Mouse (Mus musculus) liver, embryonic 13.5 days (tissue): ENCODE results near the gene Lipc. TPM values are rescaled to one million over a fixed set of nuclear protein-coding genes. Genes with fewer than 3 reads are reported as not detected.

Experiments used
- ATAC-seq: fragments of 200-750 bp; cut with Nextera tagmentation; 2 replicates; pipeline ENCODE4 v1.8.0; 2017; ENCODE audit warnings: low read depth, mild to moderate bottlenecking, moderate number of reproducible peaks, moderate library complexity
- DNase-seq: peaks from one replicate; pipeline ENCODE4 v3.0.0; 2022
- H3K27ac ChIP-seq: fragments of 300-500 bp; sonication (generic); 2 replicates; pipeline ENCODE4 v1.5.1; 2015; ENCODE audit warnings: moderate library complexity, mild to moderate bottlenecking, inconsistent platforms
- H3K27me3 ChIP-seq: fragments of 300-500 bp; sonication (generic); 2 replicates; pipeline ENCODE4 v1.6.1; 2015; ENCODE audit warnings: mild to moderate bottlenecking, inconsistent platforms
- H3K36me3 ChIP-seq: fragments of 300-500 bp; sonication (generic); 2 replicates; pipeline ENCODE4 v1.6.1; 2015; ENCODE audit warnings: mild to moderate bottlenecking, inconsistent platforms
- H3K4me1 ChIP-seq: fragments of 300-500 bp; sonication (generic); replicated peaks from 2 replicates; pipeline ENCODE4 v1.6.1; 2015; ENCODE audit warnings: inconsistent platforms
- H3K4me2 ChIP-seq: fragments of 300-500 bp; sonication (generic); 2 replicates; pipeline ENCODE4 v1.6.1; 2015; ENCODE audit warnings: inconsistent platforms, mild to moderate bottlenecking, moderate library complexity
- H3K4me3 ChIP-seq: fragments of 300-500 bp; sonication (generic); replicated peaks from 2 replicates; pipeline ENCODE4 v1.5.1; 2015; ENCODE audit warnings: mild to moderate bottlenecking, inconsistent platforms
- H3K9ac ChIP-seq: fragments of 300-500 bp; sonication (generic); 2 replicates; pipeline ENCODE4 v1.6.1; 2015; ENCODE audit warnings: mild to moderate bottlenecking, inconsistent platforms
- H3K9me3 ChIP-seq: fragments of 300-500 bp; sonication (generic); replicated peaks from 2 replicates; pipeline ENCODE4 v1.6.1; 2016; ENCODE audit warnings: inconsistent platforms
- WGBS: fragments of 180-500 bp; shearing (Covaris S2); methylation state at CpG from one replicate; pipeline ENCODE4 v1.1.7; 2015; ENCODE audit not compliant: insufficient replicate concordance; 5-methylcytosine and 5-hydroxymethylcytosine counted together
- polyA plus RNA-seq: library from polyadenylated mRNA; unstranded; fragments of >200 nt; fragmentation: Nextera tagmentation; extraction: Ambion mirVana; gene quantifications from 2 replicates; pipeline ENCODE4 v1.2.1, GENCODE M21; 2015

The Lipc gene
- 19.7 and 24.6 TPM in 2 replicates for polyA plus RNA-seq

DNA sequence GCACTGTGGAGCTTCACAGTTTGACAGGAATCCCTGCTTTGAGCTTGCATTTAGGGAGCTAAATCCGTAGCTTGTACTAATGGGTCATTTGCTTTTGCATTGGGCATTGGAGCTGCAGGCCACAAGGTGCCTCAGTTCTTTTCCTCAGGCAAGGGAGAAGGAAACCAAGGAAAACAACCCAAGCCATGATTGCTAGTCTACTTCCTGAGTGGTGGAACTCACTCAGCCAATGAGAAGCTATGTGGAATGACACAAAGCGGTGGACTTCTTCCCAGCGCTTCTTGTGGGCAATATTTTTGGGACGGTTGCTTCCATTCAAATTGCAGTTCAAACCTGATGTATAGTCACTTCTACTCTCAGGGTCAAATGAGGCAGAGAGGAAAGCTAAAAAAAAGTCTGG is at the start of gene Lipc:
Gene Lipc, minus strand, starts transcription at position 101 of the 400 bp plus-strand sequence.
- no peaks in the 10 kb centered on the region for H3K9me3 ChIP-seq
- no peak within 1 kb of the TSS for H3K27ac ChIP-seq
- H3K4me3 ChIP-seq, result no peak within 1 kb of the TSS
- H3K36me3 ChIP-seq, result no peaks in the 10 kb centered on the region
- DNase-seq, result no peak
- 84% methylated on average over 4 of the region's 4 CpGs for WGBS
- no peaks in the 10 kb centered on the region for H3K27me3 ChIP-seq
- H3K4me1 ChIP-seq, result 0 out of 2 replicates have a peak, but pooled peaks cover 2% of the 10 kb centered on the region
- no peak for ATAC-seq
- H3K9ac ChIP-seq, result no peak within 1 kb of the TSS
- H3K4me2 ChIP-seq, result no peak within 1 kb of the TSS

DNA sequence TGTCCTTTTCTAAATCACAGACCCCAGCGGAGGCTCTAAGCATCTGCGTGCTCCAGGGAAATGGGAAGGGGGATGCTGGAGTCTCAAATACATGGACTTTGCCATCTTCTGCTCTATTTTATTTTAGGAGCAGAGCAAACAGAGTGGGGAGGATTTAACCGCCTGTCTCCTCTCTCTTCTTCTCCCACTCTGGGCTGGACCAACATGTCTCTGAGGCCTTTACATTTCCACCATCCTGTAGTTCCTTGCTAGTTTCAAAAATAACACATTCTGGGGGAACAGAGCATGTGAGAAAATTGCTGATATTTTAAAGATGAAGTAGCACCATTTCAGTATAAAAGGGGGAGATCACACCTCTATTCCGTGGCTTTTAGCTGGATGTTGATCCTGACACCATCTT is 47.1 kb upstream of the Lipc start:
- DNase-seq, result no peak
- no peak overlapping the region for H3K4me3 ChIP-seq
- no peak for ATAC-seq
- no peaks in the 10 kb centered on the region for H3K27me3 ChIP-seq
- H3K27ac ChIP-seq, result no peak overlapping the region
- no peaks in the 10 kb centered on the region for H3K36me3 ChIP-seq
- no peaks in the 10 kb centered on the region for H3K4me1 ChIP-seq
- 68% methylated on average over 4 of the region's 4 CpGs for WGBS
- H3K9me3 ChIP-seq, result no peaks in the 10 kb centered on the region
- no peak overlapping the region for H3K4me2 ChIP-seq
- H3K9ac ChIP-seq, result no peak overlapping the region

DNA sequence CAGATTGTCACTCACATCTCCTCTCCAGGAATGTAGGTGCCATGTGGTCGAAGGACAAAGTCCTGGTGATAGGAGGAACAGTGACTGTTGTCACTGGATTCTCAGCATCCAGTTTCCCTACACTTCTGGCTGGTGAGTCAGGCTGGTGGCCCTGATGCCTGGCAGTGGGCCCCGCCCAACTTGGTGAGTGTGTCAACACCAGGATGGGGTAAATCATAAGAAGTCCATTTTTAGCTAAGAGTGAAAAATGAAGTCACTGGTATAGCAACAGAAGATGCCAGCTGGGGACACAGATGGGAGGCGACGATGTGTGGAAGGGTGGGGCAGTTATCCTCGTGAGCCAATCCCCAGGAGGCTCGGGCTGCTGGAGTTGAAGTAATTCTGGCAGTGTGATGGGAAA is 46.7 kb upstream of the Lipc start:
- ATAC-seq, result no peak
- DNase-seq, result no peak
- no peaks in the 10 kb centered on the region for H3K9me3 ChIP-seq
- WGBS, result 60% methylated on average over 6 of the region's 6 CpGs
- H3K4me1 ChIP-seq, result no peaks in the 10 kb centered on the region
- H3K4me3 ChIP-seq, result no peak overlapping the region
- H3K36me3 ChIP-seq, result no peaks in the 10 kb centered on the region
- H3K9ac ChIP-seq, result no peak overlapping the region
- no peaks in the 10 kb centered on the region for H3K27me3 ChIP-seq
- H3K27ac ChIP-seq, result no peak overlapping the region
- no peak overlapping the region for H3K4me2 ChIP-seq

DNA sequence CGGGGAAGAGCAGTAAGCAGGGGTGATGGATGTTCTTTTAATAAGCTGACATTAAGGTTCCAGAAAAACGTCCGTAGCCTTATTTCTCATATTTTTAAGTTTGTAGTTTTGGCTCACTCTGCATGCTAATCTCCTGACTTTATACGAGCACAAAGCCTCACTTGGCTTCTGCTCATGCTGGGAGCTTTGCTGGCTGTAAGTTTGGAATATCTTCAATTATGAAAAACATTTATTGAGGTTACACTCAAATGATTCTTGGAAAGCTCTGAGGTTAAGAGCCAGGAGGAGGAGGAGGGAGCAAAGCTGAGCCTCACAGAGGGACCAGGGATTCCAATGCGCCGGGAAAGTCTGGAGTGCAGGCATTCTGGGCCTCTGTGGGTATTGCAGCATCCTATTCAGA is 41.3 kb upstream of the Lipc start:
- WGBS, result 62% methylated on average over 6 of the region's 6 CpGs

DNA sequence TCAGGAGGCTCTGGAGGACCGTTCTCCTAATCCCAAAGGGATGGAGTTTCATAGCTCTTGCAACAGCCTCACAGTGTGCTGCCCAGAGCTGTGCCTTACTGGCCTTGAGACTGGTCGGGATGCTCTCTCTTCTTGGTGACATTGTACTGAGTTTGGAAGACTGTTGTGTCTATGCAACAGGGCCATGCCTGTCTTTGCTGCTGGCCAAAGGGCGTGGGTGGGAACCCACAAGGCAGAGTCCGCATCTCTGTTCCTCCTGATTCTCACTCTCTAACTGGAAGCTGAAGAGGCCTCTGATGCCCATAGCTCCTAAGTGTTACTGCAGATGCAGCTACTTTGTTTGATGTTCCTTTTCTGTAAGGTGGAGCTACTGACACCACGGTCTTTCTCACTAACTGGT is 39.4 kb upstream of the Lipc start:
- DNase-seq (no peak), ATAC-seq (no peak)
- H3K4me1 ChIP-seq, result 0 out of 2 replicates have a peak, but pooled peaks cover 4% of the 10 kb centered on the region

More for the DNA sequence above, 41.3 kb upstream of the Lipc start:
- H3K27me3 ChIP-seq, result no peaks in the 10 kb centered on the region
- no peaks in the 10 kb centered on the region for H3K4me1 ChIP-seq
- H3K4me2 ChIP-seq, result no peak overlapping the region
- H3K27ac ChIP-seq, result no peak overlapping the region
- ATAC-seq, result no peak
- no peak overlapping the region for H3K4me3 ChIP-seq
- no peak overlapping the region for H3K9ac ChIP-seq
- no peaks in the 10 kb centered on the region for H3K9me3 ChIP-seq
- H3K36me3 ChIP-seq, result no peaks in the 10 kb centered on the region
- DNase-seq, result no peak

DNA sequence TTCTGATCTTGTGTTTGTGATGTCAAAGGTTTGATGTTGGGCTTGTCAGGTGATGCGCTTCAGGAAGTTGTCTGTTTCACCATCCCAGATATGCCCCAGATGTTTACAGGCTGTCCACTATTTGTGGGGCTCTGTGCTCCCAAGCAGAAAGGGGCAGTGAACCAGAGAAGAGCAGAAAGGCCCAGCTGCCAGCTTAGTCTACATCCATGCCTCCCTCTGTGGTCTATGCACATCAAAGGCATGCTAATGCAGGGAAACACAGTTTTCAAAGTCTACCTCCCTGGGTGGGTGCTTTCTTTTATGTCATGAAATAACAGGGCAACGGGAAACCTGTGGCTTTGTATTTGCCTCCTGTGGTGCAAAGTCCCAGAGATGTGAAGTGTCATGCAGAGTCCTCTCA is 35.2 kb upstream of the Lipc start:
- H3K9me3 ChIP-seq, result 0 out of 2 replicates have a peak, but pooled peaks cover 8% of the 10 kb centered on the region
- H3K4me1 ChIP-seq, result peaks cover 9% of the 10 kb centered on the region
- no peaks in the 10 kb centered on the region for H3K27me3 ChIP-seq
- no peak overlapping the region for H3K9ac ChIP-seq
- H3K36me3 ChIP-seq, result no peaks in the 10 kb centered on the region
- no peak overlapping the region for H3K27ac ChIP-seq
- H3K4me3 ChIP-seq, result no peak overlapping the region
- no peak overlapping the region for H3K4me2 ChIP-seq
- 56% methylated on average over 2 of the region's 2 CpGs for WGBS
- ATAC-seq (no peak), DNase-seq (no peak)

More for the DNA sequence above, 39.4 kb upstream of the Lipc start:
- no peak overlapping the region for H3K9ac ChIP-seq
- H3K27me3 ChIP-seq, result no peaks in the 10 kb centered on the region
- H3K36me3 ChIP-seq, result no peaks in the 10 kb centered on the region
- H3K9me3 ChIP-seq, result no peaks in the 10 kb centered on the region
- H3K4me2 ChIP-seq, result no peak overlapping the region
- H3K27ac ChIP-seq, result no peak overlapping the region
- WGBS, result 66% methylated on average over 5 of the region's 5 CpGs
- no peak overlapping the region for H3K4me3 ChIP-seq

DNA sequence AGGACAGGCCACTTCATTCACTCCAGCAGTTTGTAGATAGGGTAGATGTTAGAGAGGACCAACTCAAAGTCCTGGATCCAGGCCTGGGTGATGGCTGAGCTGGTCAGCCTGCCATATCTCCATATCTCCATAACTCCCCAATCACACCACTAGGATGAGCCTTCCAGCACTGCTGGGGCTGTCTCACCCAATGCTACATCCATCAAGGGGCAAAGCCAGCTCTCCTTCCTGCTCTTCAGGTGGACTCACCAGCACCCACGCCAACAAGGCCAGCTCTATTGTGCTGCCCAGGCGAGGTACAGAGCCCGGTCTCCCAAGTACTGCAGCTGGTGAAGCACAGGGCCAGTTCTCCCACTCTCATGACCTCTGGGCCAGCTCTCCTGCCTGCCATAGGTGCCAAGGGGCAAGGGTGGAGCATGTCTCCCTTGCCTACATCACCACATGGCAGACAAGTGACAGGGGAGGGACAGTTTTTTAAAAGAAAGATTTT is 31.0 kb upstream of the Lipc start:
- no peak for DNase-seq
- WGBS, result 69% methylated on average over 3 of the region's 3 CpGs
- Histone ChIP-seq H3K27ac (no peak overlapping the region), H3K4me1 (peaks cover 23% of the 10 kb centered on the region), H3K27me3 (no peaks in the 10 kb centered on the region), H3K9ac (no peak overlapping the region), H3K36me3 (no peaks in the 10 kb centered on the region), H3K4me2 (no peak overlapping the region), H3K4me3 (no peak overlapping the region), H3K9me3 (peaks cover 8% of the 10 kb centered on the region; the same call in 1 of the 2 replicates)
- ATAC-seq, result no peak

DNA sequence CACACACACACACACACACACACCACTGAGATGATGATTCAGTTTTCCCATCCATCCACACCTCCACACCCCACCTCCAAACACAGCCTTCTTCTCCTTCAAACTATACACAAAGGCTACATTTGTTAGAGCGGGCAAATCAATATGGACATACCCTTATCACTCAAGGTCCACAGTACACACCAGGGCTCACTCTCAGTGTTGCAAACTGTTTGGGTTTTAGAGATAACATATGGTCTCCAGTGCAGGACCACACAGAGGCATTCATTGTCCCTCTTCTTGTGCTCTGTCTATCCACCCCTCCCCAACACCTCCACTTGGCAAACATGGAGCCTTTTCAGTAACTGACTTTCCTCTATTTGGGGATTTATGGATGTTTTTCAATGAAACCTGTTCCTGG is 29.7 kb upstream of the Lipc start:
- 26% methylated on average over 1 of the region's 1 CpGs for WGBS
- peaks cover 19% of the 10 kb centered on the region for H3K4me1 ChIP-seq
- DNase-seq (peak; percentile 11), ATAC-seq (peak; percentile 88)
- H3K36me3 ChIP-seq, result no peaks in the 10 kb centered on the region
- no peak overlapping the region for H3K9ac ChIP-seq
- H3K27me3 ChIP-seq, result no peaks in the 10 kb centered on the region
- H3K27ac ChIP-seq, result no peak overlapping the region
- peaks cover 8% of the 10 kb centered on the region; the same call in 1 of the 2 replicates for H3K9me3 ChIP-seq
- H3K4me2 ChIP-seq, result no peak overlapping the region
- no peak overlapping the region for H3K4me3 ChIP-seq

DNA sequence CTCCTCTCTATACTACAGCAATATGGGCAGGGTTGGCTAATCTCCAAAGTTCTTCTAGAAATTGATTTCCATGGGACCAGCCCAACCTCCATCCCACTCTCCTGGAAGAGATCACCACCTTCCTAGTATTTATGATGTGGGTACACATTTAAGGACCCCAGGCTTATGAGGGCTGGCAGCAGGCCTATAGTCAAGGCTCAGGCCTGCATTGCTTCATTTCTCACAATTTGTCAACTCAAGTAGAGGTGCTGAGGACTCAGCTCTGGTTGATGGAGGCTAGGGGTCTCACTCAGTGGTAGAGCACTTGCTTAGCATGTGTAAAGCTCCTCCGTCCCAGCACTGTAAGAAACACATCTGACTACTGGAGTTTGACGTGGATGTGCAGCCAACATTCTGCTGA is 27.6 kb upstream of the Lipc start:
- 72% methylated on average over 2 of the region's 2 CpGs for WGBS
- ATAC-seq (no peak), DNase-seq (no peak)
- Histone ChIP-seq H3K36me3 (no peaks in the 10 kb centered on the region), H3K4me3 (no peak overlapping the region), H3K9me3 (no peaks in the 10 kb centered on the region; the same call in 1 of the 2 replicates), H3K4me1 (peaks cover 19% of the 10 kb centered on the region), H3K9ac (no peak overlapping the region), H3K27ac (no peak overlapping the region), H3K27me3 (no peaks in the 10 kb centered on the region), H3K4me2 (no peak overlapping the region)

DNA sequence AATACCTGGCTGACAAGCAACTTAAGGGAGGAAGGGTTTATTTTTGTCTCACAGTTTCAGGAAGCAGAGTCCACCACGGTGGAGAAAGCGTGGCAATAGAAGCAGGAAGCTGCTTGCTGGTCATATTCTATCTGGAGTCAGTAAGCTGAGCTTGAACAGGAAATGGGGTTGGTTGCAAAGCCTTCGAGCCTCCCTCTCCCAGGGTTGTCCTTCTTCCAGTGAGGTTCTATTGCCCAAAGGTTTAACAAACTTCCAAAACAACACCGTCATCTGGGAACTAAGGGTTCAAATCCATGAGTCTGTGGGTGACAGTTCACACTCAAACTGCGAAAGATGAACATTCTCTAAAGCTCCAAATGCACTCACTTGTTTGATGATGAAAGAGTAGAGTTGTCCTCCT is 27.1 kb upstream of the Lipc start:
- H3K27me3 ChIP-seq, result no peaks in the 10 kb centered on the region
- 57% methylated on average over 5 of the region's 5 CpGs for WGBS
- no peak for DNase-seq
- H3K27ac ChIP-seq, result no peak overlapping the region
- peaks cover 19% of the 10 kb centered on the region for H3K4me1 ChIP-seq
- no peak overlapping the region for H3K9ac ChIP-seq
- no peak overlapping the region for H3K4me2 ChIP-seq
- no peak for ATAC-seq
- H3K9me3 ChIP-seq, result no peaks in the 10 kb centered on the region; the same call in 1 of the 2 replicates
- no peak overlapping the region for H3K4me3 ChIP-seq
- H3K36me3 ChIP-seq, result no peaks in the 10 kb centered on the region

DNA sequence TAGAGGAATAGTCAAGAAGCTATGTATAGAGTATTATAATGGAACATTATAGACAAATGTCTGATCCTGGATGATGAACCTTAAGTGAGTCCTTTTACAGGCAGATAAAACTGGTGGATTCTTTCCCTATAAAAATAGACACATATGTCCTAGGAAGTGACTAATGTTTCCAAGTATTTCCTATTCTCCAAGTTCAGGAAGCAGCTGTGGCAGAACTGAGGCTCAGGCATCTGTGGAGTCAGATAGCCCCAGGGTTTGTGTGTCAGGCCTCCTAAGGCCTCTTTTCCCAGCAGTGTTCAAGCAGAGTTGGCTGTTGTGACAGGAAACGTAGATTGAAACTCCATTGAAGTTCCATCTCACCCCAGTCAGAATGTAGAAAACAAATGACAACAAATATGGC is 25.4 kb upstream of the Lipc start:
- peaks cover 16% of the 10 kb centered on the region for H3K4me1 ChIP-seq
- H3K27me3 ChIP-seq, result no peaks in the 10 kb centered on the region
- ATAC-seq (no peak), DNase-seq (no peak)
- no peaks in the 10 kb centered on the region; the same call in 1 of the 2 replicates for H3K9me3 ChIP-seq
- 47% methylated on average over 1 of the region's 1 CpGs for WGBS
- no peak overlapping the region for H3K27ac ChIP-seq
- no peak overlapping the region for H3K4me3 ChIP-seq
- no peaks in the 10 kb centered on the region for H3K36me3 ChIP-seq
- no peak overlapping the region for H3K4me2 ChIP-seq
- no peak overlapping the region for H3K9ac ChIP-seq

DNA sequence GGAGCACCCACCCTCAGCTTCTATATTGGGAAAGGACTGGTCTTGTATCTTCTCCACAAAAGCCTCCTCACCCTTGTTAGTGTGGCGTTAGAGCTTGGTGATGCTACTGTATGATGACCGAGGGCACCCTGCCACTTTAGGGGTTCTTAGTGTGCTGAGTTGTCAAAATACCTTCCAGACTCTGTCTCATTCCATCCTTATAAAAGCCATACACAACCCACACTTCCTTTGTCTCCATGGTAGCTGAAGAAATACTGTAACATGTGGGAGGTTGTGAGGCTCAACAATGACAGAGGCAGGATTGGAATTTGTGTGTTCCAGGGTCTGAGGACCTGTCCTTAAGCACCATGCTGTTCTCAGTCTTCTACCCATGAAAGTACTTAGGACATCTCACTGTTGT is 23.9 kb upstream of the Lipc start:
- H3K4me2 ChIP-seq, result no peak overlapping the region
- no peaks in the 10 kb centered on the region for H3K36me3 ChIP-seq
- ATAC-seq (no peak), DNase-seq (no peak)
- H3K9ac ChIP-seq, result no peak overlapping the region
- no peak overlapping the region for H3K27ac ChIP-seq
- no peaks in the 10 kb centered on the region for H3K27me3 ChIP-seq
- H3K4me3 ChIP-seq, result no peak overlapping the region
- peaks cover 1% of the 10 kb centered on the region for H3K4me1 ChIP-seq
- 67% methylated on average over 2 of the region's 2 CpGs for WGBS
- H3K9me3 ChIP-seq, result no peaks in the 10 kb centered on the region; the same call in 1 of the 2 replicates
